Mouse (Mus musculus) mouse embryonic stem cell (cell line): ENCODE measurements around the gene Nup50.

ENCODE experiments used
- in situ Hi-C, 2 experiments: fragments of 300-500 bp; cut with MboI; formaldehyde crosslinking; loops; 1 replicate in 1 of 2; 3 replicates in 1 of 2; pipeline ENCODE4 v1.14.3; 2019 to 2020; ENCODE audit warnings: low sequenced_read_pairs in 2 of 2, low pct_unique_long_range_greater_than_20kb in 1 of 2, mixed read lengths in 1 of 2; ENCODE audit not compliant: unreplicated experiment in 1 of 2

Nup50 gene

GRCm38 (mm10) chr15:84986171-84987019, 63.2 kb downstream of the Nup50 start:
- in situ Hi-C loops, result no loop called here

DNA sequence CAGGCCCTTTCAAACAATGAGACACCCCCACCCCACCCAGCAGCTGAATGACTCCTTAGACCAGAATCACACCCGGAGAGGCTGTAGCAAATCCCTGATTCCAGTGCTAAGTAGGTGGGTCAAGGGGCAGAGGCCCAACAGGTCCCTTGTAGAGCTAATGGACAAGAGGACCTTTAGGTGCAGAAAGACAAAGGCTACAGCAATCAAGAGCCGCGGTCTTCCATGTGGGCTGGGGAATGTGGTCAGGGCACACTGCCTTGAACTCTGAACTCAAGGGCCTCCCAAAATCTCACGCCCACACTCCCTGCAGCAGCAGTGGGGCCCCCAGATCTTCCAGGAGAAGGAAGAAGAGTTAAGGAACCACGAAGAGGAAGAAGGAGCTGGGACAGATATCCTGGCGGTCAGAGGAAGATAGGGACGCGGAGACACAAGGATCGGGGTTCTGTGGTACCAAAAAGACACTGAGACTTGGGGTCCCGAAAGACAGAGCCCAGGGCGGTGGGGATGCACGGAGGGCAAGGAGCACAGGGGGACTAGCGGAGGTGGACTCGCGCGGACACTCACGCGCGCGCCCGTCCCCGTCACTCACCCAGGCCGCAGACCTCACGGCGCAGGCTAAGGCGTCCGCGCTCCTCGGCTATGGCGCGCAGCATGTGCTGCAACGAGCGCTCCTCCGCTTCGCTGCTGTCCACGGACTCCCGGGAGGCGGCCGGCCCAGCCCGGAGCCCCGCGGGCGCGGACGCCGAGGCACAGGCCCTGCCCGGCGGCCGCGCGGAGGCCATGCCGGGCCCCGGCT, 64.0 kb downstream of the Nup50 start:
- in situ Hi-C loops, result no loop called here

- in situ Hi-C loops, result no loop called here
Measured at GRCm38 (mm10) chr15:84987874-84988825, 64.9 kb downstream of the Nup50 start, which contains the start of gene 5031439G07Rik. 5031439G07Rik (minus strand) TSS chr15:84988551.

GRCm38 (mm10) chr15:84989098-84989497, 65.9 kb downstream of the Nup50 start:
- in situ Hi-C loops, result no loop called here

GRCm38 (mm10) chr15:84989771-84990170, 66.6 kb downstream of the Nup50 start:
- in situ Hi-C loops, result no loop called here
